Mouse (Mus musculus) hindbrain, embryonic 10.5 days (tissue): ENCODE measurements around the gene Rpl37. TPM values are rescaled to one million over a fixed set of nuclear protein-coding genes. Genes with fewer than 3 reads are reported as not detected.
A peak's percentile ranks its signal among the peaks of the same experiment; 100 is the strongest.
"Not testable (repeated sequence)": the region's sequence is repeated elsewhere in the genome, so short reads cannot be mapped to it uniquely, and the experiment has no call there.

Experiments used
- DNase-seq: peaks from one replicate; pipeline ENCODE4 v3.0.0-alpha.2; 2017; ENCODE audit warnings: low spot score
- H3K27ac ChIP-seq: fragments of 300-500 bp; sonication (generic); 2 replicates; pipeline ENCODE4 v1.5.1; 2016; ENCODE audit warnings: mild to moderate bottlenecking, moderate library complexity
- H3K27me3 ChIP-seq: fragments of 300-500 bp; sonication (generic); 2 replicates; pipeline ENCODE4 v1.6.1; 2016; ENCODE audit warnings: mild to moderate bottlenecking; ENCODE audit not compliant: poor library complexity, insufficient read depth, severe bottlenecking
- H3K36me3 ChIP-seq: fragments of 300-500 bp; sonication (generic); 2 replicates; pipeline ENCODE4 v1.6.1; 2016; ENCODE audit warnings: mild to moderate bottlenecking, moderate library complexity
- H3K4me1 ChIP-seq: fragments of 300-500 bp; sonication (generic); replicated peaks from 2 replicates; pipeline ENCODE4 v1.6.1; 2016; ENCODE audit warnings: mild to moderate bottlenecking
- H3K4me3 ChIP-seq: fragments of 300-500 bp; sonication (generic); 2 replicates; pipeline ENCODE4 v1.5.1; 2016; ENCODE audit warnings: mild to moderate bottlenecking, moderate library complexity
- H3K9me3 ChIP-seq: fragments of 300-500 bp; sonication (generic); 2 replicates; pipeline ENCODE4 v1.6.1; 2016; ENCODE audit warnings: mild to moderate bottlenecking, moderate library complexity
- WGBS: fragments of 180-500 bp; shearing (Covaris S2); methylation state at CpG from one replicate; pipeline ENCODE4 v1.1.7; 2016; 5-methylcytosine and 5-hydroxymethylcytosine counted together
- polyA plus RNA-seq: library from polyadenylated mRNA; unstranded; fragments of >200 nt; fragmentation: Nextera tagmentation; extraction: Ambion mirVana; gene quantifications from 2 replicates; pipeline ENCODE4 v1.2.1, GENCODE M21; 2016

The Rpl37 gene
- polyA plus RNA-seq, 1 experiment from 2014 or later = 417 TPM

- no peak for DNase-seq
- 91% methylated on average over 12 of the region's 12 CpGs for WGBS
- no peak overlapping the region for H3K27ac ChIP-seq
- no peaks in the 10 kb centered on the region for H3K4me1 ChIP-seq
- no peaks in the 10 kb centered on the region for H3K27me3 ChIP-seq
- H3K9me3 ChIP-seq = no peaks in the 10 kb centered on the region
- H3K4me3 ChIP-seq = no peak overlapping the region
- peaks cover 12% of the 10 kb centered on the region for H3K36me3 ChIP-seq
Measured at GRCm38 (mm10) chr15:5129111-5129805, 12.8 kb downstream of the Rpl37 start.

GRCm38 (mm10) chr15:5130887-5131668 is 14.6 kb downstream of the Rpl37 start:
- 91% methylated on average over 14 of the region's 14 CpGs for WGBS
- H3K4me1 ChIP-seq, H3K9me3 ChIP-seq, H3K4me3 ChIP-seq, H3K36me3 ChIP-seq, H3K27ac ChIP-seq, H3K27me3 ChIP-seq, DNase-seq: not testable (repeated sequence)

- Histone ChIP-seq H3K4me1 (no peaks in the 10 kb centered on the region), H3K9me3 (no peaks in the 10 kb centered on the region), H3K27ac (no peak overlapping the region), H3K27me3 (no peaks in the 10 kb centered on the region), H3K4me3 (no peak overlapping the region), H3K36me3 (no peaks in the 10 kb centered on the region)
- 61% methylated on average over 3 of the region's 3 CpGs for WGBS
- no peak for DNase-seq
Measured at GRCm38 (mm10) chr15:5133301-5133700, 16.9 kb downstream of the Rpl37 start.

DNA sequence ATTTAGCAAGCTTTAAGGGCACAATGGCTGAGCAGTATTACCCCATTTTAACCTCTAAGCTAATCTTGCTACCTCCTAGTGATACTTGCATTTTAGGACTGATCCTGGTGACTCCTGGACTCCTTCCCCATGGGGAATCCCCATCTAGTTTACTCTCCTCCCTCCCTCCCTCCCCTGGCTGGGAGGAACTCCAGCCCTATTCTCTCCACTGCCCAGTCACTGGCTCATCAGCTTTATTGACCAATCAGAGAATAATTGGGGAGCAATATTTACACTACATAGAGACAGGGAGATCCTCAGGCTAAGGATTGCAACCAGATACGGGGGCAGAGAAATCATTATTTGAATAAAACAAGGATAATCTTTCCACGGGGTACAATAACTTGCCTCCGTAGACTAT is 17.7 kb downstream of the Rpl37 start:
- 77% methylated on average over 3 of the region's 3 CpGs for WGBS
- no peak for DNase-seq
- H3K27ac ChIP-seq = no peak overlapping the region
- H3K4me3 ChIP-seq = no peak overlapping the region
- H3K27me3 ChIP-seq = no peaks in the 10 kb centered on the region
- H3K9me3 ChIP-seq = no peaks in the 10 kb centered on the region
- no peaks in the 10 kb centered on the region for H3K4me1 ChIP-seq
- H3K36me3 ChIP-seq = no peaks in the 10 kb centered on the region

DNA sequence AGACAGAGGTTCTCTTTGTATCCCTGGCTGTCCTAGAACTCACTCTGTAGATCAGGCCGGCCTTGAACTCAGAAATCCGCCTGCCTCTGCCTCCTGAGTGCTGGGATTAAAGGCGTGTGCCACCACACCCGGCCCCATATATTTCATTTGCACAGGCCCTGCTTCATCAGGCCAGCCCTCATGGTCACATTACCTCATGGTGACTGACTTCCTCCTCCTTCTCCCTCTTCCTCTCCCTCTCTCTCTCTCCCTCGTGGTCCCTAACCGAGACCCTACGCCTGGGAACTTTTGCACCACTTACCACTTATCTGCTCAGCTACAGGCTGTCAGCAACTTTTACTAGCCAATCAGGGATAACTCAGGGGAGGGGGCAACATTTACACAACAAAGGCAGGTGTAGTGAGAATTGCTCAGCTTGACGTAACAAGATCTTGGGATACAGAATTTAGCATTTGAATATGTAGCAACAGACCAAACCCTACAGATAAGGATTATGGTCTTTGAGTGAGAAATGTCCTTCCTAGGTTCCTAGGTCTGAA is 18.6 kb downstream of the Rpl37 start:
- Histone ChIP-seq H3K4me1 (no peaks in the 10 kb centered on the region), H3K27me3 (no peaks in the 10 kb centered on the region), H3K27ac (no peak overlapping the region), H3K4me3 (no peak overlapping the region), H3K9me3 (no peaks in the 10 kb centered on the region), H3K36me3 (no peaks in the 10 kb centered on the region)
- 79% methylated on average over 8 of the region's 8 CpGs for WGBS
- DNase-seq = no peak

DNA sequence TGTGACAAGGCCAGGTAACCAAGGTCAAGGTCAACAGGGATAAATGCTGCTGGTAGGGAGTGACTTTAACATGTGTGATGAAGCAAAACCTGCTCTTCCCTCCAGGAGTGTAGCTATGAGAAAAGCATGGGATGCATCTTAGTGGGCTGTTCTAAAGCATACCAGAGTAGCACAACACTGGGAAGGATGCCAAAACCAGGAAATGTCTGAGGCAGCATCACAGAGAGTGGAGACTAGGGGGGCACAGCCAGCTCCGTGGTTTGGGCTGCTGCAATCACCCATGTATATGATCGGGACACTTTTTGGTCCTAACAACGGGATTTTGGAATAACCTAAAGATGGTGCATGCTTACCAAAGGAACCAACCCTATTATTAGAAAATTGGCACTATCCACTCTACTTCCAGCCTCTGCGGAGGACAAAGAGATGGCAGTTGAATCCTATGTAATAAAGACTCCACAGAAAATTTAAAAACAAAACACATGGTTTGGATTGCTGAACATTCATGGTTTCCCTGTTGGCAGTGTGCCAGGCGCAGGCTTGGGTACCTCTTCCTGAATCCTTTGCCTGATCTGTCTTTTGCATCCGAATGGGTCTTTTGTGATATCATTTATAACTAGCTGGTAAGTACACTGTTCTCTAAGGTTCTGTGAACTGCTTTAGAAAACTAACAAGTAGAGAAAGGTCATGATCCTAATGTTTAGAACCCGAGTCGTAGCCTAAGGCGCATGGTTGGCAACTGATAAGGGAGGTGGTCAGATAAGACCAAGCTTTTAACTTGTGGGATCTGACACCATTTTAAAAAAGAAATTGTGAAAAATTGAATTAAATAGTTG is 21.8 kb downstream of the Rpl37 start:
- no peaks in the 10 kb centered on the region for H3K4me1 ChIP-seq
- H3K9me3 ChIP-seq = no peaks in the 10 kb centered on the region
- H3K4me3 ChIP-seq = no peak overlapping the region
- DNase-seq = no peak
- H3K36me3 ChIP-seq = no peaks in the 10 kb centered on the region
- H3K27me3 ChIP-seq = no peaks in the 10 kb centered on the region
- WGBS = 86% methylated on average over 9 of the region's 9 CpGs
- no peak overlapping the region for H3K27ac ChIP-seq

GRCm38 (mm10) chr15:5139366-5139765 is 22.9 kb downstream of the Rpl37 start:
- H3K4me3 ChIP-seq = no peak overlapping the region
- no peak overlapping the region for H3K27ac ChIP-seq
- H3K27me3 ChIP-seq = no peaks in the 10 kb centered on the region
- no peaks in the 10 kb centered on the region for H3K36me3 ChIP-seq
- WGBS = 90% methylated on average over 2 of the region's 2 CpGs
- no peaks in the 10 kb centered on the region for H3K9me3 ChIP-seq
- DNase-seq = no peak
- peaks cover under 1% of the 10 kb centered on the region; the same call in 1 of the 2 replicates for H3K4me1 ChIP-seq

- no peak overlapping the region for H3K27ac ChIP-seq
- no peaks in the 10 kb centered on the region for H3K27me3 ChIP-seq
- H3K4me1 ChIP-seq = peaks cover 5% of the 10 kb centered on the region
- 92% methylated on average over 7 of the region's 7 CpGs for WGBS
- H3K4me3 ChIP-seq = no peak overlapping the region
- DNase-seq = no peak
- H3K36me3 ChIP-seq = no peaks in the 10 kb centered on the region
- no peaks in the 10 kb centered on the region for H3K9me3 ChIP-seq
Measured at GRCm38 (mm10) chr15:5139863-5140262, 23.4 kb downstream of the Rpl37 start.

DNA sequence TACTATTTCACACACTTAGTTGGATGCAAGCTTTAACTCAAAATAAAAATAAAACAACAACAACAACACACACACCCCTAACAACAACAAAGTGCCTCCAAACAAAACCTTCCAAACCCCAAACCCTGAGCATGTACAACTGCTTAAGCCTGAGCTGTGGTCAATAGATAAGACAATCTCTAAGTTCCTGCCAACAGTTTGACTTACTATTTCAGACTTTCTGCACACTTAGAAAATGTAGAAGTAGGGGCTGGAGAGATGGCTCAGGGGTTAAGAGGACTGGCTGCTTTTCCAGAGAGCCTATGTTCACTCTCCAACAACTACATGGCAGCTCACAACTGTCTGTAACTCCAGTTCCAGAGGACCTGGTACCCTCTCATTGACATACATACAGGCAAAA is 23.9 kb downstream of the Rpl37 start:
- H3K27me3 ChIP-seq = no peaks in the 10 kb centered on the region
- no peak overlapping the region for H3K4me3 ChIP-seq
- H3K9me3 ChIP-seq = no peaks in the 10 kb centered on the region
- DNase-seq = no peak
- peaks cover 10% of the 10 kb centered on the region for H3K4me1 ChIP-seq
- no peak overlapping the region for H3K27ac ChIP-seq
- no peaks in the 10 kb centered on the region for H3K36me3 ChIP-seq

DNA sequence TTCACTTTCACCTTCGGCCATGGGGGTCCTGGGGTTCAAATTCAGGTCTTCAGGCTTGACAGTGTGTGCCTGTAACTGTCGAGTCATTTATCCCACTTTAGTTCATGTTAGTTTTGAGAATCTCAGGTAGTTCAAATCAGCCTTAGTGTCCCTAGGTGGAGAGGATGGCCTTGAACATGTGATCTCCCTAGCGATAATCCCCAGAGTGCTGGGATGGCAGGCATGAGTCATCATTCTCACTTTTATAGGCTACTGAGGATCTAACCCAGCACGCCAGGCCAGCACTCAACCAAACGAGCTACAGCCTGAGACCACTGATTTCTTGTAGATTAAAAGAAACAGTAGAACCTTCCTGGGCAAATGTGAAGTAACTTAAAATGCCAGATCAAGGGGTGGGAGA is 25.6 kb downstream of the Rpl37 start:
- peaks cover 13% of the 10 kb centered on the region for H3K4me1 ChIP-seq
- no peaks in the 10 kb centered on the region for H3K27me3 ChIP-seq
- WGBS = 73% methylated on average over 5 of the region's 5 CpGs
- no peak for DNase-seq
- no peak overlapping the region for H3K27ac ChIP-seq
- H3K9me3 ChIP-seq = no peaks in the 10 kb centered on the region
- no peaks in the 10 kb centered on the region for H3K36me3 ChIP-seq
- no peak overlapping the region for H3K4me3 ChIP-seq

GRCm38 (mm10) chr15:5142714-5143113 is 26.3 kb downstream of the Rpl37 start:
- H3K4me3 ChIP-seq = peak overlapping the region; percentile 84; the same call in 1 of the 2 replicates
- H3K27ac ChIP-seq = no peak overlapping the region
- H3K36me3 ChIP-seq = no peaks in the 10 kb centered on the region
- DNase-seq = no peak
- H3K4me1 ChIP-seq = peaks cover 13% of the 10 kb centered on the region
- no peaks in the 10 kb centered on the region for H3K9me3 ChIP-seq
- H3K27me3 ChIP-seq = no peaks in the 10 kb centered on the region
- 81% methylated on average over 5 of the region's 5 CpGs for WGBS

GRCm38 (mm10) chr15:5143361-5144020 is 27.0 kb downstream of the Rpl37 start, which contains the start of gene Prkaa1:
Prkaa1 (plus strand) TSS chr15:5143861.
- H3K27me3 ChIP-seq = no peaks in the 10 kb centered on the region

More at GRCm38 (mm10) chr15:5143361-5144020, 27.0 kb downstream of the Rpl37 start, which contains the start of gene Prkaa1:
- Histone ChIP-seq H3K4me3 (peak within 1 kb of the TSS; percentile 84), H3K36me3 (no peaks in the 10 kb centered on the region), H3K4me1 (peaks cover 16% of the 10 kb centered on the region), H3K27ac (peak within 1 kb of the TSS; percentile 95), H3K9me3 (no peaks in the 10 kb centered on the region)
- DNase-seq = peak; percentile 81
- 1% methylated on average over 80 of the region's 80 CpGs for WGBS
